Mouse (Mus musculus) cortical plate, adult 2 months (tissue): ENCODE results near the gene Limch1.

Source experiments
- CTCF ChIP-seq: fragments of 200-500 bp; IDR thresholded peaks from 2 replicates; pipeline ENCODE4 v1.5.1; 2011; ENCODE audit warnings: mild to moderate bottlenecking, control low read depth, low read length; ENCODE audit not compliant: insufficient read depth; ENCODE audit errors: extremely low read depth
- POLR2A ChIP-seq: fragments of 200-500 bp; IDR thresholded peaks from 2 replicates; pipeline ENCODE4 v1.6.1; 2011; ENCODE audit warnings: mild to moderate bottlenecking, low read length, control low read depth; ENCODE audit not compliant: insufficient read depth; ENCODE audit errors: extremely low read depth

GRCm38 (mm10) chr5:67028786-67029185 lies 283.2 kb downstream of the Limch1 start:
- TF ChIP-seq POLR2A: no peak
- no peak for TF ChIP-seq CTCF
